Mouse (Mus musculus) midbrain, embryonic 15.5 days (tissue): ENCODE measurements at regions not wholly inside any gene's neighbourhood (a gene's known extent, or its start where the extent isn't known, plus 50 kb on each side); places are given as distances from the start of the nearest gene placed in this dataset.
A peak's percentile ranks its signal among the peaks of the same experiment; 100 is the strongest.

Experiments
- ATAC-seq: fragments of 200-750 bp; cut with Nextera tagmentation; replicated peaks from 2 replicates; pipeline ENCODE4 v1.8.0; 2017; ENCODE audit warnings: moderate TSS enrichment
- H3K27ac ChIP-seq: fragments of 300-500 bp; sonication (generic); 2 replicates; pipeline ENCODE4 v1.5.1; 2015; ENCODE audit warnings: mild to moderate bottlenecking, inconsistent platforms
- H3K27me3 ChIP-seq: fragments of 300-500 bp; sonication (generic); replicated peaks from 2 replicates; pipeline ENCODE4 v1.6.1; 2015; ENCODE audit warnings: inconsistent platforms
- H3K36me3 ChIP-seq: fragments of 300-500 bp; sonication (generic); replicated peaks from 2 replicates; pipeline ENCODE4 v1.6.1; 2015; ENCODE audit warnings: inconsistent platforms
- H3K4me1 ChIP-seq: fragments of 300-500 bp; sonication (generic); 2 replicates; pipeline ENCODE4 v1.6.1; 2015; ENCODE audit warnings: inconsistent platforms
- H3K4me2 ChIP-seq: fragments of 300-500 bp; sonication (generic); 2 replicates; pipeline ENCODE4 v1.6.1; 2015; ENCODE audit warnings: inconsistent platforms, mild to moderate bottlenecking, moderate library complexity
- H3K4me3 ChIP-seq: fragments of 300-500 bp; sonication (generic); 2 replicates; pipeline ENCODE4 v1.5.1; 2015; ENCODE audit warnings: mild to moderate bottlenecking, inconsistent platforms
- H3K9ac ChIP-seq: fragments of 300-500 bp; sonication (generic); 2 replicates; pipeline ENCODE4 v1.6.1; 2015; ENCODE audit warnings: mild to moderate bottlenecking, inconsistent platforms
- H3K9me3 ChIP-seq: fragments of 300-500 bp; sonication (generic); 2 replicates; pipeline ENCODE4 v1.6.1; 2016; ENCODE audit warnings: inconsistent platforms
- WGBS: fragments of 180-500 bp; shearing (Covaris S2); methylation state at CpG from one replicate; pipeline ENCODE4 v1.1.7; 2015; ENCODE audit warnings: mixed read lengths; 5-methylcytosine and 5-hydroxymethylcytosine counted together

- no peak overlapping the region for H3K4me3 ChIP-seq
- H3K9me3 ChIP-seq: no peaks in the 10 kb centered on the region
- ATAC-seq: no peak
- no peaks in the 10 kb centered on the region for H3K4me1 ChIP-seq
- no peak overlapping the region for H3K9ac ChIP-seq
- no peak overlapping the region for H3K27ac ChIP-seq
- H3K36me3 ChIP-seq: no peaks in the 10 kb centered on the region
- H3K4me2 ChIP-seq: no peak overlapping the region
- 95% methylated on average over 3 of the region's 3 CpGs for WGBS
- no peaks in the 10 kb centered on the region for H3K27me3 ChIP-seq
Observed at GRCm38 (mm10) chr3:143806940-143807339, 398.1 kb downstream of the Lmo4 start.

GRCm38 (mm10) chr3:143797850-143798249 lies 407.2 kb downstream of the Lmo4 start:
- Histone ChIP-seq H3K36me3 (no peaks in the 10 kb centered on the region), H3K27me3 (no peaks in the 10 kb centered on the region), H3K9ac (no peak overlapping the region), H3K4me2 (no peak overlapping the region), H3K4me1 (no peaks in the 10 kb centered on the region), H3K4me3 (no peak overlapping the region), H3K27ac (no peak overlapping the region), H3K9me3 (no peaks in the 10 kb centered on the region)
- ATAC-seq: no peak
- 42% methylated on average over 5 of the region's 5 CpGs for WGBS

GRCm38 (mm10) chr3:143790905-143791304 lies 414.1 kb downstream of the Lmo4 start:
- no peaks in the 10 kb centered on the region for H3K36me3 ChIP-seq
- H3K9me3 ChIP-seq: no peaks in the 10 kb centered on the region
- no peaks in the 10 kb centered on the region for H3K27me3 ChIP-seq
- 86% methylated on average over 8 of the region's 8 CpGs for WGBS
- no peak overlapping the region for H3K27ac ChIP-seq
- 0 out of 2 replicates have a peak, but pooled peaks cover 2% of the 10 kb centered on the region for H3K4me1 ChIP-seq
- no peak overlapping the region for H3K9ac ChIP-seq
- ATAC-seq: no peak
- H3K4me2 ChIP-seq: no peak overlapping the region
- H3K4me3 ChIP-seq: no peak overlapping the region

- Histone ChIP-seq H3K9me3 (no peaks in the 10 kb centered on the region), H3K27me3 (no peaks in the 10 kb centered on the region), H3K36me3 (no peaks in the 10 kb centered on the region), H3K27ac (no peak overlapping the region), H3K9ac (no peak overlapping the region), H3K4me3 (no peak overlapping the region), H3K4me2 (no peak overlapping the region), H3K4me1 (0 out of 2 replicates have a peak, but pooled peaks cover 2% of the 10 kb centered on the region)
- peak; percentile 50; the same call in 1 of the 2 replicates for ATAC-seq
- 42% methylated on average over 8 of the region's 8 CpGs for WGBS
Observed at GRCm38 (mm10) chr3:143789932-143790570, 415.0 kb downstream of the Lmo4 start.

- no peak for ATAC-seq
- WGBS: 97% methylated on average over 8 of the region's 8 CpGs
- no peaks in the 10 kb centered on the region for H3K9me3 ChIP-seq
- H3K36me3 ChIP-seq: no peaks in the 10 kb centered on the region
- no peaks in the 10 kb centered on the region for H3K27me3 ChIP-seq
- H3K4me1 ChIP-seq: 0 out of 2 replicates have a peak, but pooled peaks cover 2% of the 10 kb centered on the region
- no peak overlapping the region for H3K9ac ChIP-seq
- H3K4me2 ChIP-seq: no peak overlapping the region
- no peak overlapping the region for H3K4me3 ChIP-seq
- no peak overlapping the region for H3K27ac ChIP-seq
Observed at GRCm38 (mm10) chr3:143786889-143787288, 418.1 kb downstream of the Lmo4 start.

- Histone ChIP-seq H3K27ac (no peak overlapping the region), H3K4me3 (no peak overlapping the region), H3K27me3 (no peaks in the 10 kb centered on the region), H3K4me2 (no peak overlapping the region), H3K9me3 (no peaks in the 10 kb centered on the region), H3K36me3 (no peaks in the 10 kb centered on the region), H3K9ac (no peak overlapping the region), H3K4me1 (no peaks in the 10 kb centered on the region)
- no peak for ATAC-seq
- 78% methylated on average over 3 of the region's 3 CpGs for WGBS
Observed at GRCm38 (mm10) chr3:143784353-143784791, 420.6 kb downstream of the Lmo4 start.

- Histone ChIP-seq H3K27me3 (no peaks in the 10 kb centered on the region), H3K9ac (no peak overlapping the region), H3K4me1 (no peaks in the 10 kb centered on the region), H3K27ac (no peak overlapping the region), H3K36me3 (no peaks in the 10 kb centered on the region), H3K9me3 (no peaks in the 10 kb centered on the region), H3K4me3 (no peak overlapping the region), H3K4me2 (no peak overlapping the region)
- no peak for ATAC-seq
- 64% methylated on average over 2 of the region's 2 CpGs for WGBS
Observed at GRCm38 (mm10) chr3:143778161-143778560, 426.9 kb downstream of the Lmo4 start.

GRCm38 (mm10) chr3:143759337-143759736 lies 445.7 kb downstream of the Lmo4 start:
- 86% methylated on average over 1 of the region's 1 CpGs for WGBS
- H3K27me3 ChIP-seq: no peaks in the 10 kb centered on the region

GRCm38 (mm10) chr3:143753197-143753596 lies 451.8 kb downstream of the Lmo4 start:
- no peaks in the 10 kb centered on the region for H3K36me3 ChIP-seq
- H3K9me3 ChIP-seq: no peaks in the 10 kb centered on the region
- H3K4me1 ChIP-seq: no peaks in the 10 kb centered on the region
- no peak overlapping the region for H3K4me3 ChIP-seq
- H3K4me2 ChIP-seq: no peak overlapping the region
- no peak overlapping the region for H3K9ac ChIP-seq
- H3K27me3 ChIP-seq: no peaks in the 10 kb centered on the region
- no peak overlapping the region for H3K27ac ChIP-seq
- 84% methylated on average over 3 of the region's 3 CpGs for WGBS
- no peak for ATAC-seq

More at GRCm38 (mm10) chr3:143759337-143759736, 445.7 kb downstream of the Lmo4 start:
- H3K9me3 ChIP-seq: no peaks in the 10 kb centered on the region
- H3K27ac ChIP-seq: no peak overlapping the region
- H3K4me1 ChIP-seq: no peaks in the 10 kb centered on the region
- no peak overlapping the region for H3K9ac ChIP-seq
- no peak overlapping the region for H3K4me3 ChIP-seq
- no peaks in the 10 kb centered on the region for H3K36me3 ChIP-seq
- H3K4me2 ChIP-seq: no peak overlapping the region
- ATAC-seq: no peak

- no peaks in the 10 kb centered on the region for H3K27me3 ChIP-seq
- no peak overlapping the region for H3K4me3 ChIP-seq
- H3K9ac ChIP-seq: no peak overlapping the region
- H3K4me1 ChIP-seq: no peaks in the 10 kb centered on the region
- WGBS: 85% methylated on average over 1 of the region's 1 CpGs
- H3K36me3 ChIP-seq: no peaks in the 10 kb centered on the region
- ATAC-seq: no peak
- no peak overlapping the region for H3K4me2 ChIP-seq
- no peak overlapping the region for H3K27ac ChIP-seq
- no peaks in the 10 kb centered on the region for H3K9me3 ChIP-seq
Observed at GRCm38 (mm10) chr3:143752660-143753059, 452.4 kb downstream of the Lmo4 start.

GRCm38 (mm10) chr3:143750128-143750527 lies 454.9 kb downstream of the Lmo4 start:
- Histone ChIP-seq H3K4me2 (no peak overlapping the region), H3K27ac (no peak overlapping the region), H3K4me3 (no peak overlapping the region), H3K4me1 (no peaks in the 10 kb centered on the region), H3K9ac (no peak overlapping the region), H3K9me3 (no peaks in the 10 kb centered on the region), H3K36me3 (no peaks in the 10 kb centered on the region), H3K27me3 (no peaks in the 10 kb centered on the region)
- ATAC-seq: no peak
- 75% methylated on average over 4 of the region's 4 CpGs for WGBS

GRCm38 (mm10) chr3:143743649-143744048 lies 461.4 kb downstream of the Lmo4 start:
- no peak overlapping the region for H3K27ac ChIP-seq
- no peaks in the 10 kb centered on the region for H3K4me1 ChIP-seq
- H3K27me3 ChIP-seq: no peaks in the 10 kb centered on the region
- H3K9ac ChIP-seq: no peak overlapping the region
- no peak for ATAC-seq
- WGBS: 63% methylated on average over 7 of the region's 7 CpGs
- no peak overlapping the region for H3K4me3 ChIP-seq
- H3K4me2 ChIP-seq: no peak overlapping the region
- no peaks in the 10 kb centered on the region for H3K9me3 ChIP-seq
- H3K36me3 ChIP-seq: no peaks in the 10 kb centered on the region

GRCm38 (mm10) chr3:143742786-143743571 lies 462.0 kb downstream of the Lmo4 start:
- Histone ChIP-seq H3K36me3 (no peaks in the 10 kb centered on the region), H3K4me2 (no peak overlapping the region), H3K27me3 (no peaks in the 10 kb centered on the region), H3K4me1 (no peaks in the 10 kb centered on the region), H3K9me3 (no peaks in the 10 kb centered on the region), H3K27ac (no peak overlapping the region), H3K4me3 (no peak overlapping the region), H3K9ac (no peak overlapping the region)
- 79% methylated on average over 17 of the region's 17 CpGs for WGBS
- no peak for ATAC-seq
